ENCODE assay signal across 9 mouse cellular contexts in genomic region chr2:104002711-104003413, GRCm38 (mm10). TPM values are rescaled to one million over a fixed set of nuclear protein-coding genes. Genes with fewer than 3 reads are reported as not detected.
DNase-seq lines count a peak whose midpoint lies in the region; ATAC-seq and TF ChIP-seq lines count a peak whose summit lies in the region.
"Had no signal": no experiment of that assay in that cellular context is flagged by ENCODE, and none has a peak within 500 bp of the region (broad histone marks: within the 10 kb centered on the region; RNA-seq: fewer than 3 reads in every experiment).

No protein-coding gene starts in this region.

- H3K36me3 ChIP-seq in kidney, adult 2 months (ENCODE audit: control insufficient read depth, insufficient read depth, low read length), result no peaks in the 10 kb centered on the region
- no peaks in the 10 kb centered on the region for H3K36me3 ChIP-seq in kidney, embryonic 16.5 days (ENCODE audit: insufficient read depth, low read length)
- no peaks in the 10 kb centered on the region for H3K36me3 ChIP-seq in hindbrain, postnatal 0 days (ENCODE audit: insufficient read depth, low read length)
- no peaks in the 10 kb centered on the region for H3K36me3 ChIP-seq in liver, adult 2 months (ENCODE audit: control insufficient read depth, insufficient read depth, low read length)
- no peaks in the 10 kb centered on the region for H3K36me3 ChIP-seq in neural tube, embryonic 14.5 days (ENCODE audit: control insufficient read depth, insufficient read depth, low read length)

- H3K4me1 ChIP-seq in kidney, adult 2 months (ENCODE audit: control insufficient read depth, insufficient read depth, low read length), result no peaks in the 10 kb centered on the region
- H3K4me1 ChIP-seq in kidney, embryonic 16.5 days (ENCODE audit: insufficient read depth, low read length), result no peaks in the 10 kb centered on the region
- H3K4me1 ChIP-seq in hindbrain, postnatal 0 days (ENCODE audit: insufficient read depth, low read length), result no peaks in the 10 kb centered on the region
- peaks cover 4% of the 10 kb centered on the region; the same call in 1 of the 2 replicates for H3K4me1 ChIP-seq in liver, adult 2 months (ENCODE audit: control insufficient read depth, insufficient read depth, low read length)
- H3K4me1 ChIP-seq in neural tube, embryonic 14.5 days (ENCODE audit: control insufficient read depth, insufficient read depth, low read length), result no peaks in the 10 kb centered on the region

- H3K4me3 ChIP-seq in kidney, adult 2 months (ENCODE audit: insufficient read depth, low read depth, low read length), result no peak overlapping the region
- no peak overlapping the region for H3K4me3 ChIP-seq in kidney, embryonic 16.5 days (ENCODE audit: low read length)
- H3K4me3 ChIP-seq in hindbrain, postnatal 0 days (ENCODE audit: low read length), result no peak overlapping the region
- no peak overlapping the region for H3K4me3 ChIP-seq in liver, adult 2 months (ENCODE audit: insufficient read depth, low read depth, low read length)
- H3K4me3 ChIP-seq in neural tube, embryonic 14.5 days (ENCODE audit: low read depth, low read length), result no peak overlapping the region

- H3K4me2 ChIP-seq in kidney, embryonic 16.5 days (replicated peaks; ENCODE audit: low read depth, low read length), result no peak overlapping the region
- H3K4me2 ChIP-seq in hindbrain, postnatal 0 days (ENCODE audit: low read depth, low read length), result no peak overlapping the region
- H3K4me2 ChIP-seq in neural tube, embryonic 14.5 days (ENCODE audit: low read depth, low read length), result no peak overlapping the region

- no peak for TF ChIP-seq POLR2A in kidney, adult 2 months (IDR thresholded peaks at IDR 0.05; ENCODE audit: low read depth, low read length)
- TF ChIP-seq POLR2A in liver, adult 2 months (IDR thresholded peaks at IDR 0.05; ENCODE audit: extremely low read depth, insufficient read depth, low read length), result no peak

- WGBS in kidney, adult 2 months, result 36% methylated on average over 16 of the region's 16 CpGs
- 31% methylated on average over 16 of the region's 16 CpGs for WGBS in kidney, embryonic 16.5 days
- WGBS in hindbrain, postnatal 0 days, result 34% methylated on average over 16 of the region's 16 CpGs
- WGBS in liver, adult 2 months, result 36% methylated on average over 16 of the region's 16 CpGs
- 31% methylated on average over 16 of the region's 16 CpGs for WGBS in neural tube, embryonic 14.5 days

- H3K27me3 ChIP-seq in kidney, adult 2 months (replicated peaks; ENCODE audit: control insufficient read depth, insufficient read depth, low read length), result no peaks in the 10 kb centered on the region
- H3K27me3 ChIP-seq in kidney, embryonic 16.5 days (ENCODE audit: insufficient read depth, low read length), result no peaks in the 10 kb centered on the region
- no peaks in the 10 kb centered on the region for H3K27me3 ChIP-seq in hindbrain, postnatal 0 days (ENCODE audit: insufficient read depth, low read length)
- no peaks in the 10 kb centered on the region for H3K27me3 ChIP-seq in liver, adult 2 months (ENCODE audit: control insufficient read depth, insufficient read depth, low read length)
- H3K27me3 ChIP-seq in neural tube, embryonic 14.5 days (ENCODE audit: control insufficient read depth, insufficient read depth, low read length), result no peaks in the 10 kb centered on the region

- peak; percentile 75 for TF ChIP-seq CTCF in kidney, adult 2 months (conservative IDR thresholded peaks at IDR 0.05; ENCODE audit: insufficient read depth, insufficient read length, low read depth, low read length)
- TF ChIP-seq CTCF in hindbrain, postnatal 0 days (IDR thresholded peaks at IDR 0.05; ENCODE audit: low read depth), result peak; percentile 86
- TF ChIP-seq CTCF in liver, adult 2 months (IDR thresholded peaks at IDR 0.05; ENCODE audit: low read depth, low read length), result peak; percentile 87

- no peaks in the 10 kb centered on the region for H3K79me2 ChIP-seq in liver, adult 2 months (ENCODE audit: control insufficient read depth, insufficient read depth, low read length)

- no peak for ATAC-seq in kidney, embryonic 16.5 days (ENCODE audit: low FRiP score, low TSS enrichment)
- peak; percentile 86 for ATAC-seq in hindbrain, postnatal 0 days
- ATAC-seq in neural tube, embryonic 14.5 days (ENCODE audit: low read depth), result peak; percentile 46; the same call in 1 of the 2 replicates

- peak; percentile 48 for DNase-seq in kidney, adult 2 months
- DNase-seq in adrenal gland, adult 2 months, result peak; percentile 39
- DNase-seq in embryo, embryonic 9.5 days (ENCODE audit: extremely low spot score), result peak; percentile 48
- DNase-seq in hindbrain, postnatal 0 days (ENCODE audit: low spot score), result peak; percentile 88
- peak; percentile 43 for DNase-seq in liver, adult 2 months (ENCODE audit: extremely low read depth, low read depth, low spot score)
- DNase-seq in thymus, postnatal 25 days, result peak; percentile 40

- H3K9me3 ChIP-seq in kidney, embryonic 16.5 days (ENCODE audit: low read length), result no peaks in the 10 kb centered on the region
- H3K9me3 ChIP-seq in hindbrain, postnatal 0 days (ENCODE audit: low read length), result no peaks in the 10 kb centered on the region
- H3K9me3 ChIP-seq in neural tube, embryonic 14.5 days (ENCODE audit: control insufficient read depth, low read length), result no peaks in the 10 kb centered on the region

- H3K27ac ChIP-seq in kidney, adult 2 months (ENCODE audit: insufficient read depth, low read depth, low read length), result no peak overlapping the region
- no peak overlapping the region for H3K27ac ChIP-seq in kidney, embryonic 16.5 days (ENCODE audit: low read length)
- H3K27ac ChIP-seq in hindbrain, postnatal 0 days, result no peak overlapping the region
- no peak overlapping the region for H3K27ac ChIP-seq in liver, adult 2 months (replicated peaks; ENCODE audit: insufficient read depth, low read depth, low read length)
- H3K27ac ChIP-seq in neural tube, embryonic 14.5 days (ENCODE audit: low read depth, low read length), result no peak overlapping the region

- no peak overlapping the region for H3K9ac ChIP-seq in kidney, embryonic 16.5 days (replicated peaks; ENCODE audit: low read length)
- no peak overlapping the region for H3K9ac ChIP-seq in hindbrain, postnatal 0 days (replicated peaks; ENCODE audit: low read length)
- no peak overlapping the region for H3K9ac ChIP-seq in liver, adult 2 months (ENCODE audit: low read depth, low read length)
- no peak overlapping the region for H3K9ac ChIP-seq in neural tube, embryonic 14.5 days (replicated peaks; ENCODE audit: low read depth, low read length)

RNA-seq across cellular contexts. Expression of gene Fbxo3, which starts 24.7 kb away (rescaled TPM):
- polyA plus RNA-seq in kidney, adult 2 months (2012; rRNA removed), result 22.3 and 25.0 TPM in 2 replicates
- 59.7 and 61.1 TPM in 2 replicates for polyA plus RNA-seq in kidney, embryonic 16.5 days (2015; fragmentation: Nextera tagmentation; extraction: Ambion mirVana)
- total RNA-seq in adrenal gland, adult 2 months (2021), result 10 to 100 TPM; 66.3 to 77.9 TPM
- 9.3 and 12.8 TPM in 2 replicates for polyA plus RNA-seq in adrenal gland, adult 2 months (2012; rRNA removed)
- total RNA-seq in hindbrain, postnatal 0 days (2014; rRNA removed), result 59.5 and 70.6 TPM in 2 replicates
- 65.1 and 67.0 TPM in 2 replicates for polyA plus RNA-seq in hindbrain, postnatal 0 days (2015; fragmentation: Nextera tagmentation; extraction: Ambion mirVana)
- 93.9 and 95.9 TPM in 2 replicates for total RNA-seq in liver, adult 2 months (2014; rRNA removed)
- polyA plus RNA-seq in liver, adult 2 months (2012; rRNA removed), result 32.5 and 32.7 TPM in 2 replicates
- polyA plus RNA-seq in neural tube, embryonic 14.5 days (2014; fragmentation: Nextera tagmentation; extraction: Ambion mirVana), result 74.0 and 82.5 TPM in 2 replicates

RNA-seq across cellular contexts. Expression of gene 4931422A03Rik, which starts 25.3 kb away (rescaled TPM):
- polyA plus RNA-seq in kidney, adult 2 months (2012; rRNA removed), result not detected in 2 replicates
- polyA plus RNA-seq in kidney, embryonic 16.5 days (2015; fragmentation: Nextera tagmentation; extraction: Ambion mirVana), result 2.0 and 2.6 TPM in 2 replicates
- total RNA-seq in adrenal gland, adult 2 months (2021), result not detected
- not detected in 2 replicates for polyA plus RNA-seq in adrenal gland, adult 2 months (2012; rRNA removed)
- not detected in 2 replicates for total RNA-seq in hindbrain, postnatal 0 days (2014; rRNA removed)
- polyA plus RNA-seq in hindbrain, postnatal 0 days (2015; fragmentation: Nextera tagmentation; extraction: Ambion mirVana), result 1.9 and 2.5 TPM in 2 replicates
- not detected in 2 replicates for total RNA-seq in liver, adult 2 months (2014; rRNA removed)
- not detected in 2 replicates for polyA plus RNA-seq in liver, adult 2 months (2012; rRNA removed)
- polyA plus RNA-seq in neural tube, embryonic 14.5 days (2014; fragmentation: Nextera tagmentation; extraction: Ambion mirVana), result 2.2 and 3.3 TPM in 2 replicates
- total RNA-seq: gastrocnemius, postnatal 4 days had no signal

RNA-seq across cellular contexts. Expression of gene Lmo2, which starts 45.1 kb away (rescaled TPM):
- polyA plus RNA-seq in kidney, adult 2 months (2012; rRNA removed), result 18.5 and 20.8 TPM in 2 replicates
- 33.1 and 34.9 TPM in 2 replicates for polyA plus RNA-seq in kidney, embryonic 16.5 days (2015; fragmentation: Nextera tagmentation; extraction: Ambion mirVana)
- 10 to 100 TPM; 19.1 to 31.8 TPM for total RNA-seq in adrenal gland, adult 2 months (2021)
- 24.0 and 26.7 TPM in 2 replicates for polyA plus RNA-seq in adrenal gland, adult 2 months (2012; rRNA removed)
- total RNA-seq in hindbrain, postnatal 0 days (2014; rRNA removed), result 25.7 and 28.0 TPM in 2 replicates
- 31.2 TPM in 2 replicates for polyA plus RNA-seq in hindbrain, postnatal 0 days (2015; fragmentation: Nextera tagmentation; extraction: Ambion mirVana)
- 4.5 and 5.1 TPM in 2 replicates for total RNA-seq in liver, adult 2 months (2014; rRNA removed)
- polyA plus RNA-seq in liver, adult 2 months (2012; rRNA removed), result 2.4 and 3.8 TPM in 2 replicates
- 64.2 and 68.0 TPM in 2 replicates for polyA plus RNA-seq in neural tube, embryonic 14.5 days (2014; fragmentation: Nextera tagmentation; extraction: Ambion mirVana)
